Mouse (Mus musculus) neural tube, embryonic 15.5 days (tissue): ENCODE data around the gene Phf21a. TPM values are rescaled to one million over a fixed set of nuclear protein-coding genes. Genes with fewer than 3 reads are reported as not detected.
"Not testable (repeated sequence)": the region's sequence is repeated elsewhere in the genome, so short reads cannot be mapped to it uniquely, and the experiment has no call there.

Source experiments
- ATAC-seq: fragments of 200-750 bp; cut with Nextera tagmentation; 2 replicates; pipeline ENCODE4 v1.8.0; 2017; ENCODE audit warnings: mild to moderate bottlenecking, moderate TSS enrichment, moderate library complexity; ENCODE audit not compliant: low FRiP score
- H3K27ac ChIP-seq: fragments of 300-500 bp; sonication (generic); replicated peaks from 2 replicates; pipeline ENCODE4 v1.5.1; 2015; ENCODE audit warnings: mild to moderate bottlenecking, inconsistent platforms
- H3K27me3 ChIP-seq: fragments of 300-500 bp; sonication (generic); replicated peaks from 2 replicates; pipeline ENCODE4 v1.6.1; 2015; ENCODE audit warnings: inconsistent platforms
- H3K36me3 ChIP-seq: fragments of 300-500 bp; sonication (generic); 2 replicates; pipeline ENCODE4 v1.6.1; 2015; ENCODE audit warnings: inconsistent platforms
- H3K4me1 ChIP-seq: fragments of 300-500 bp; sonication (generic); 2 replicates; pipeline ENCODE4 v1.6.1; 2015; ENCODE audit warnings: inconsistent platforms
- H3K4me2 ChIP-seq: fragments of 300-500 bp; sonication (generic); 2 replicates; pipeline ENCODE4 v1.6.1; 2015; ENCODE audit warnings: inconsistent platforms, mild to moderate bottlenecking, moderate library complexity
- H3K4me3 ChIP-seq: fragments of 300-500 bp; sonication (generic); replicated peaks from 2 replicates; pipeline ENCODE4 v1.5.1; 2015; ENCODE audit warnings: mild to moderate bottlenecking, inconsistent platforms
- H3K9ac ChIP-seq: fragments of 300-500 bp; sonication (generic); replicated peaks from 2 replicates; pipeline ENCODE4 v1.6.1; 2015; ENCODE audit warnings: mild to moderate bottlenecking, inconsistent platforms
- H3K9me3 ChIP-seq: fragments of 300-500 bp; sonication (generic); replicated peaks from 2 replicates; pipeline ENCODE4 v1.6.1; 2016; ENCODE audit warnings: inconsistent platforms
- WGBS: fragments of 180-500 bp; shearing (Covaris S2); methylation state at CpG from one replicate; pipeline ENCODE4 v1.1.7; 2015; ENCODE audit warnings: mixed read lengths; 5-methylcytosine and 5-hydroxymethylcytosine counted together
- polyA plus RNA-seq: library from polyadenylated mRNA; unstranded; fragments of >200 nt; fragmentation: Nextera tagmentation; extraction: Ambion mirVana; gene quantifications from 2 replicates; pipeline ENCODE4 v1.2.1, GENCODE M21; 2015

The Phf21a gene
- polyA plus RNA-seq, 1 experiment from 2014 or later: 27.8 TPM

GRCm38 (mm10) chr2:92399877-92400276 lies 307.0 kb downstream of the Phf21a start:
- ATAC-seq, H3K27ac ChIP-seq, H3K27me3 ChIP-seq, H3K36me3 ChIP-seq, H3K9me3 ChIP-seq: not testable (repeated sequence)
- Histone ChIP-seq H3K9ac (peak overlapping the region; percentile 92), H3K4me1 (peaks cover 46% of the 10 kb centered on the region), H3K4me3 (peak overlapping the region; percentile 73), H3K4me2 (peak overlapping the region; percentile 75)
- 28% methylated on average over 4 of the region's 4 CpGs for WGBS

- peak overlapping the region; percentile 75 for H3K4me2 ChIP-seq
- peak overlapping the region; percentile 73 for H3K4me3 ChIP-seq
- peak; percentile 29; the same call in 1 of the 2 replicates for ATAC-seq
- H3K27ac ChIP-seq: peak overlapping the region; percentile 87
- no peaks in the 10 kb centered on the region for H3K9me3 ChIP-seq
- peak overlapping the region; percentile 92 for H3K9ac ChIP-seq
- no peaks in the 10 kb centered on the region for H3K27me3 ChIP-seq
- peaks cover 46% of the 10 kb centered on the region for H3K4me1 ChIP-seq
- WGBS: under 1% methylated on average over 22 of the region's 22 CpGs
- H3K36me3 ChIP-seq: peaks cover 18% of the 10 kb centered on the region
Measured at GRCm38 (mm10) chr2:92400682-92401081, 307.8 kb downstream of the Phf21a start.

- ATAC-seq: peak; percentile 78
- Histone ChIP-seq H3K4me1 (peaks cover 50% of the 10 kb centered on the region), H3K4me3 (peak within 1 kb of the TSS; percentile 73), H3K9ac (peak within 1 kb of the TSS; percentile 92), H3K9me3 (no peaks in the 10 kb centered on the region), H3K27ac (peak within 1 kb of the TSS; percentile 87), H3K4me2 (peak within 1 kb of the TSS; percentile 75), H3K27me3 (no peaks in the 10 kb centered on the region), H3K36me3 (peaks cover 22% of the 10 kb centered on the region)
- WGBS: 5% methylated on average over 16 of the region's 59 CpGs
Measured at GRCm38 (mm10) chr2:92401091-92401561, 308.2 kb downstream of the Phf21a start, which contains the start of gene Mapk8ip1. Gene Mapk8ip1 (minus strand): TSS chr2:92401263.

- ATAC-seq: no peak
- Histone ChIP-seq H3K4me1 (peaks cover 42% of the 10 kb centered on the region), H3K4me3 (no peak overlapping the region), H3K9ac (no peak overlapping the region), H3K27ac (no peak overlapping the region), H3K27me3 (no peaks in the 10 kb centered on the region), H3K4me2 (no peak overlapping the region), H3K9me3 (no peaks in the 10 kb centered on the region), H3K36me3 (peaks cover 34% of the 10 kb centered on the region)
- 72% methylated on average over 4 of the region's 4 CpGs for whole genome bisulfite sequencing
Measured at GRCm38 (mm10) chr2:92402591-92403326, 309.8 kb downstream of the Phf21a start.

- Histone ChIP-seq H3K9me3 (no peaks in the 10 kb centered on the region), H3K36me3 (peaks cover 43% of the 10 kb centered on the region)
- ATAC-seq: no peak
Measured at GRCm38 (mm10) chr2:92403776-92404319, 310.9 kb downstream of the Phf21a start.

GRCm38 (mm10) chr2:92404737-92405136 lies 311.8 kb downstream of the Phf21a start:
- WGBS: 85% methylated on average over 6 of the region's 6 CpGs
- H3K4me1 ChIP-seq: peaks cover 23% of the 10 kb centered on the region
- H3K27me3 ChIP-seq: no peaks in the 10 kb centered on the region
- H3K36me3 ChIP-seq: peaks cover 52% of the 10 kb centered on the region
- no peak overlapping the region for H3K4me2 ChIP-seq
- H3K9me3 ChIP-seq: no peaks in the 10 kb centered on the region
- no peak overlapping the region for H3K4me3 ChIP-seq
- no peak overlapping the region for H3K27ac ChIP-seq
- no peak for ATAC-seq
- H3K9ac ChIP-seq: no peak overlapping the region

More at GRCm38 (mm10) chr2:92403776-92404319, 310.9 kb downstream of the Phf21a start:
- Histone ChIP-seq H3K9ac (no peak overlapping the region), H3K27ac (no peak overlapping the region), H3K4me2 (no peak overlapping the region), H3K4me1 (peaks cover 32% of the 10 kb centered on the region), H3K4me3 (no peak overlapping the region), H3K27me3 (no peaks in the 10 kb centered on the region)
- WGBS: 91% methylated on average over 5 of the region's 5 CpGs

- 47% methylated on average over 7 of the region's 7 CpGs for WGBS
- H3K27ac ChIP-seq: peak overlapping the region; percentile 41; the same call in 1 of the 2 replicates
- H3K9me3 ChIP-seq: no peaks in the 10 kb centered on the region
- H3K36me3 ChIP-seq: peaks cover 61% of the 10 kb centered on the region
- peaks cover 15% of the 10 kb centered on the region for H3K4me1 ChIP-seq
- H3K9ac ChIP-seq: no peak overlapping the region
- H3K27me3 ChIP-seq: no peaks in the 10 kb centered on the region
- H3K4me3 ChIP-seq: no peak overlapping the region
- no peak for ATAC-seq
- no peak overlapping the region for H3K4me2 ChIP-seq
Measured at GRCm38 (mm10) chr2:92405687-92406086, 312.8 kb downstream of the Phf21a start.

GRCm38 (mm10) chr2:92408309-92409045 lies 315.6 kb downstream of the Phf21a start:
- Histone ChIP-seq H3K9ac (no peak overlapping the region), H3K27me3 (no peaks in the 10 kb centered on the region), H3K4me2 (no peak overlapping the region), H3K9me3 (no peaks in the 10 kb centered on the region), H3K36me3 (peaks cover 89% of the 10 kb centered on the region), H3K27ac (no peak overlapping the region), H3K4me1 (0 out of 2 replicates have a peak, but pooled peaks cover 6% of the 10 kb centered on the region), H3K4me3 (no peak overlapping the region)
- 92% methylated on average over 18 of the region's 18 CpGs for WGBS
- no peak for ATAC-seq

GRCm38 (mm10) chr2:92411705-92412104 lies 318.8 kb downstream of the Phf21a start:
- Histone ChIP-seq H3K36me3 (peaks cover 93% of the 10 kb centered on the region), H3K4me3 (no peak overlapping the region), H3K9me3 (no peaks in the 10 kb centered on the region), H3K27ac (no peak overlapping the region), H3K4me1 (no peaks in the 10 kb centered on the region), H3K9ac (no peak overlapping the region), H3K27me3 (no peaks in the 10 kb centered on the region), H3K4me2 (no peak overlapping the region)
- ATAC-seq: no peak
- 90% methylated on average over 10 of the region's 10 CpGs for WGBS
